Mouse (Mus musculus): Measurements from ENCODE around the gene Agrp. TPM values are rescaled to one million over a fixed set of nuclear protein-coding genes. Genes with fewer than 3 reads are reported as not detected.

The Agrp gene
- total and polyA plus RNA-seq, 2 experiments from 2014 or later: 0.90 TPM; not detected in 1

DNA sequence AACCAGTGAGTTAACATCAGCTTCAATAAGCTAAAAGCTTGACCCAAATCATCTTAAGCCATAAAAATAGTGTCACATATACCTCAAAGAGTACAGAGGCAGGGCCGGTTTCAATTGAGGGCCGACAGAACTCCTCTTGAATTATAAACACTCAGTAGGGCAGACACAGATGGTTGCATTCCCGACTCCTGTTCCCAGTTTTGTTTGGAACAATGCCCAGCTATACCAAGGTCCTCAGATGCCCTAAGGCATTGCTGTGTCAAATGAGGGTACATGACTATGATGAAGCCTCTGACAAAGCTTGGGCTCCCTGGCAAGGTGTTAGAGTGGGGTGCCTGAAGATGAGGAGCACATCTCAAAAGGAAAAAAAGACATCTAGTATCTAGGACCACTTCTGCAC, 61.7 kb downstream of the Agrp start:
- no peak overlapping the region for H3K4me3 ChIP-seq (ENCODE audit: low read depth, low read length)
- no peak for ATAC-seq
- H3K27ac ChIP-seq (ENCODE audit: low read depth, low read length): no peak overlapping the region
- no peak for DNase-seq
- H3K36me3 ChIP-seq (ENCODE audit: insufficient read depth): no peaks in the 10 kb centered on the region
- no peak overlapping the region for H3K4me2 ChIP-seq (ENCODE audit: low read depth)
- no peaks in the 10 kb centered on the region for H3K9me3 ChIP-seq (ENCODE audit: low read length)
- no peak overlapping the region for H3K9ac ChIP-seq
- WGBS: 52% methylated on average over 3 of the region's 3 CpGs
- H3K4me1 ChIP-seq (ENCODE audit: insufficient read depth): no peaks in the 10 kb centered on the region
- TF ChIP-seq CTCF (IDR thresholded peaks at IDR 0.05; ENCODE audit: low read depth): no peak
- H3K27me3 ChIP-seq (ENCODE audit: insufficient read depth, low read length): no peaks in the 10 kb centered on the region

GRCm38 (mm10) chr8:105574741-105575140, 62.5 kb downstream of the Agrp start:
- Histone ChIP-seq H3K27ac (ENCODE audit: low read depth, low read length) (no peak overlapping the region), H3K4me2 (ENCODE audit: low read depth) (no peak overlapping the region), H3K27me3 (ENCODE audit: insufficient read depth, low read length) (no peaks in the 10 kb centered on the region), H3K9ac (no peak overlapping the region), H3K4me1 (ENCODE audit: insufficient read depth) (no peaks in the 10 kb centered on the region), H3K4me3 (ENCODE audit: low read depth, low read length) (no peak overlapping the region), H3K9me3 (ENCODE audit: low read length) (no peaks in the 10 kb centered on the region), H3K36me3 (ENCODE audit: insufficient read depth) (no peaks in the 10 kb centered on the region)
- DNase-seq (no peak), ATAC-seq (no peak)
- no peak for TF ChIP-seq CTCF (IDR thresholded peaks at IDR 0.05; ENCODE audit: low read depth)
- WGBS: 40% methylated on average over 6 of the region's 6 CpGs

DNA sequence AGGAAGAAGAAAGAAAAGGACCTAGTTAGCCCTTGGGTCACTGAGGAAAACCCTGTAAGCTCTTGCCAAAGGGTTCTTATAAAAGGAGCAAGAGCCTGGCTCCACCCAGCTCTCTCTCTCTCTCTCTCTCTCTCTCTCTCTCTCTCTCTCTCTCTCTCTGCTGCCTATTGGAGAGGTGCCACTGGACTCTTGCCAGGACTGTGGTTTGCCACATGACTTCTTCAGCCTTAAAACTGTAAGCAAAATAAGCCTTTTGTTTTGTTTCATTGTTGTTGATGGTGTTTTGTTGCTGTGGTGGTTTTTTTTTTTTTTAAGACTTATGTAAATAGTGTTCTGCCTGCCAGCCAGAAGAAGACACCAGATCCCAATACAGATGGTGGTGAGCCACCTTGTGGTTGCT, 63.8 kb downstream of the Agrp start:
- Histone ChIP-seq H3K9ac (no peak overlapping the region), H3K4me2 (ENCODE audit: low read depth) (no peak overlapping the region), H3K9me3 (ENCODE audit: low read length) (no peaks in the 10 kb centered on the region), H3K27me3 (ENCODE audit: insufficient read depth, low read length) (no peaks in the 10 kb centered on the region), H3K36me3 (ENCODE audit: insufficient read depth) (no peaks in the 10 kb centered on the region), H3K4me1 (ENCODE audit: insufficient read depth) (no peaks in the 10 kb centered on the region), H3K4me3 (ENCODE audit: low read depth, low read length) (no peak overlapping the region), H3K27ac (ENCODE audit: low read depth, low read length) (no peak overlapping the region)
- DNase-seq (no peak), ATAC-seq (no peak)
- no peak for TF ChIP-seq CTCF (IDR thresholded peaks at IDR 0.05; ENCODE audit: low read depth)

DNA sequence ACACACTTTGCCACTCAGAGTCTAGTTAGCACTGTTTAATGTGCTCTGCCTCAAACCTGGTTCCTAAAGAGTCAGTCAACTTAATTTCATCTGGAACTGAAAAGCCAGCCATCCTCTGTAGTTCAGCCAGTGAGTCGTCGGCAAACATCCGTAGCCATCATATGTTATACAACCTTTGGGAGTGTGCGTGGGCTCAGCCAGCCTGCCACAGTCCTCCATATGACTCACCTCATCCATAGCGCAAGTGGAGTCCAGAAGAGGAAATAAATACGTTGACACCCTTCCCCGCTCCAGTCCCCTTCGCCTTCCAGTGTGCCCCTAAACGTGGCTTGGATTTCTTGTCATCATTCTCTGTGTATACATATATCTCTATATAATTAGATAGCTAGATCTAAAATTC, 65.4 kb downstream of the Agrp start:
- Histone ChIP-seq H3K27me3 (ENCODE audit: insufficient read depth, low read length) (no peaks in the 10 kb centered on the region), H3K9ac (no peak overlapping the region), H3K4me1 (ENCODE audit: insufficient read depth) (peaks cover 8% of the 10 kb centered on the region), H3K9me3 (ENCODE audit: low read length) (no peaks in the 10 kb centered on the region), H3K4me3 (ENCODE audit: low read depth, low read length) (no peak overlapping the region), H3K27ac (ENCODE audit: low read depth, low read length) (no peak overlapping the region), H3K4me2 (ENCODE audit: low read depth) (no peak overlapping the region), H3K36me3 (ENCODE audit: insufficient read depth) (no peaks in the 10 kb centered on the region)
- WGBS: 94% methylated on average over 9 of the region's 9 CpGs
- no peak for ATAC-seq
- DNase-seq: no peak
- no peak for TF ChIP-seq CTCF (IDR thresholded peaks at IDR 0.05; ENCODE audit: low read depth)

- no peak for DNase-seq
- TF ChIP-seq CTCF (IDR thresholded peaks at IDR 0.05; ENCODE audit: low read depth): no peak
- H3K27me3 ChIP-seq (ENCODE audit: insufficient read depth, low read length): no peaks in the 10 kb centered on the region
- no peak for ATAC-seq
- H3K4me1 ChIP-seq (ENCODE audit: insufficient read depth): peaks cover 20% of the 10 kb centered on the region
- peak overlapping the region; percentile 89 for H3K4me3 ChIP-seq (ENCODE audit: low read depth, low read length)
- H3K36me3 ChIP-seq (ENCODE audit: insufficient read depth): no peaks in the 10 kb centered on the region
- H3K27ac ChIP-seq (ENCODE audit: low read depth, low read length): peak overlapping the region; percentile 93; the same call in 1 of the 2 replicates
- WGBS: 31% methylated on average over 27 of the region's 27 CpGs
- H3K9ac ChIP-seq: peak overlapping the region; percentile 92
- H3K9me3 ChIP-seq (ENCODE audit: low read length): no peaks in the 10 kb centered on the region
- H3K4me2 ChIP-seq (ENCODE audit: low read depth): peak overlapping the region; percentile 88
Observed at GRCm38 (mm10) chr8:105566703-105567595, 70.2 kb downstream of the Agrp start.

DNA sequence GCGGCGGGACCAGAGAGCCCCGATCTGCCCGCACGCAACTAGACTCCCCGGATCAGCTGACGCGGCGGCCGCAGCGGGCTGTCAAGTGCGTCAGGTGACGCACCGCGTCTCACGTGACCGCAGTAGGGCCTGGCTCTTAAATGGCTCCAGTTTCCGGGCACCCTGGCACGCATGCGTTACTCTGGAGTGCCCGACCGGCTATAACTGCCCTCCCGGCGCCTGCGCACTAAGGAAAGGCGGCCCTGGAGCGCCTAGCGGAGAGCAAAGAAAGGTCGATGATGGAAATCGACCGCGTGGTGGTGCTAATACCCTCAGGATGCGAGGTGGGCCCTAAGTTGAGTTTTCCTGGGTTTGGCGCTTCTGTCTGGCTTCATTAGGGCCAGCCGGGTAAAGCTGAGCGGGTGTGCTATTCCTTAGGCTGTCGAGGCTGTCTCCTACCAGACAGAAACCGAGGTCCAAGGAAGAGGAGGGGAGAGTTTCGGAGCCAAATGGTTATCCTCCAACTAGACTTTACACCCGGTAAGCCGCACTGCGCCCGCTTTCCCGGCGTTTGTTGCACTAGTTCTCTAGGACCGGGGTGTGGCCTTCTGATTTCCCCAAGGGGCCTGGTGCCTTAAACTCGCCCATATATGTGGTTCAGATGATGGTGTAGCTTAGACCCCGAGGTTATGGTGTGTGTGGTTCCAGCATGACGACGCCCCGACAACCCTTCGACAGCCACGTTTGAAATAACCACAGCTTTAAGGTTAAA, 71.1 kb downstream of the Agrp start, which contains the start of gene Atp6v0d1:
Gene Atp6v0d1 (minus strand): TSS at position 96 of the 751 bp plus-strand sequence.
- Histone ChIP-seq H3K9ac (peak within 1 kb of the TSS; percentile 92), H3K27ac (ENCODE audit: low read depth, low read length) (peak within 1 kb of the TSS; percentile 93), H3K4me1 (ENCODE audit: insufficient read depth) (peaks cover 20% of the 10 kb centered on the region), H3K36me3 (ENCODE audit: insufficient read depth) (no peaks in the 10 kb centered on the region), H3K4me3 (ENCODE audit: low read depth, low read length) (peak within 1 kb of the TSS; percentile 89), H3K9me3 (ENCODE audit: low read length) (no peaks in the 10 kb centered on the region), H3K27me3 (ENCODE audit: insufficient read depth, low read length) (no peaks in the 10 kb centered on the region), H3K4me2 (ENCODE audit: low read depth) (peak within 1 kb of the TSS; percentile 88)
- WGBS: 3% methylated on average over 53 of the region's 53 CpGs
- peak; percentile 100 for DNase-seq
- peak; percentile 98 for ATAC-seq
- TF ChIP-seq CTCF (IDR thresholded peaks at IDR 0.05; ENCODE audit: low read depth): peak; percentile 95

All from forebrain, postnatal 0 days (tissue).